Comparison of ENCODE assay signal across 27 mouse cellular contexts in genomic region chr7:130895618-130895945, GRCm38 (mm10). TPM values are rescaled to one million over a fixed set of nuclear protein-coding genes. Genes with fewer than 3 reads are reported as not detected.
DNase-seq lines count a peak whose midpoint lies in the region; ATAC-seq and TF ChIP-seq lines count a peak whose summit lies in the region.
"Had no signal": no experiment of that assay in that cellular context is flagged by ENCODE, and none has a peak within 500 bp of the region (broad histone marks: within the 10 kb centered on the region; RNA-seq: fewer than 3 reads in every experiment).

No protein-coding gene starts in this region.

- H3K4me2 ChIP-seq in kidney, embryonic 15.5 days, result no peak overlapping the region
- no peak overlapping the region for H3K4me2 ChIP-seq in kidney, embryonic 14.5 days (replicated peaks; ENCODE audit: low read depth, low read length)
- H3K4me2 ChIP-seq in heart, embryonic 12.5 days, result no peak overlapping the region
- H3K4me2 ChIP-seq: forebrain, embryonic 13.5 days; heart, embryonic 15.5 days; hindbrain, embryonic 14.5 days; limb, embryonic 12.5 days; liver, embryonic 15.5 days; lung, embryonic 14.5 days; neural tube, embryonic 12.5 days had no signal

- H3K9me3 ChIP-seq in kidney, embryonic 15.5 days (replicated peaks), result no peaks in the 10 kb centered on the region
- no peaks in the 10 kb centered on the region for H3K9me3 ChIP-seq in kidney, embryonic 14.5 days (ENCODE audit: control insufficient read depth, low read length)
- H3K9me3 ChIP-seq in heart, embryonic 12.5 days (replicated peaks), result no peaks in the 10 kb centered on the region
- H3K9me3 ChIP-seq: forebrain, embryonic 13.5 days; heart, embryonic 15.5 days; limb, embryonic 12.5 days; liver, embryonic 15.5 days; midbrain, embryonic 10.5 days; neural tube, embryonic 12.5 days had no signal

- H3K27ac ChIP-seq in kidney, embryonic 15.5 days, result 0 out of 2 replicates have a peak overlapping the region, but pooled peaks have one; percentile 10
- H3K27ac ChIP-seq in kidney, embryonic 14.5 days (ENCODE audit: low read depth, low read length), result no peak overlapping the region
- H3K27ac ChIP-seq in olfactory bulb, adult 2 months (ENCODE audit: insufficient read depth, low read depth, low read length), result 0 out of 2 replicates have a peak overlapping the region, but pooled peaks have one; percentile 7
- no peak overlapping the region for H3K27ac ChIP-seq in heart, embryonic 12.5 days (ENCODE audit: poor library complexity, severe bottlenecking)
- H3K27ac ChIP-seq: forebrain, embryonic 13.5 days; heart, embryonic 15.5 days; hindbrain, embryonic 14.5 days; limb, embryonic 12.5 days; liver, embryonic 15.5 days; midbrain, embryonic 10.5 days; neural tube, embryonic 12.5 days had no signal

- TF ChIP-seq POLR2A in olfactory bulb, adult 2 months (IDR thresholded peaks at IDR 0.05; ENCODE audit: insufficient read depth, low read depth, low read length), result no peak

- no peak; the same call in 1 of the 2 replicates for ATAC-seq in cerebellum, adult (ENCODE audit: insufficient number of reproducible peaks, low FRiP score, low TSS enrichment)
- no peak for ATAC-seq in kidney, embryonic 15.5 days (replicated peaks; ENCODE audit: low FRiP score)
- no peak for ATAC-seq in kidney, embryonic 14.5 days (ENCODE audit: low FRiP score, low TSS enrichment)
- no peak for ATAC-seq in heart, embryonic 12.5 days (ENCODE audit: insufficient number of reproducible peaks, low FRiP score)
- ATAC-seq: forebrain, embryonic 13.5 days; intestine, postnatal 0 days; Patski had no signal

- 64% methylated on average over 2 of the region's 2 CpGs for WGBS in kidney, embryonic 15.5 days
- 61% methylated on average over 2 of the region's 2 CpGs for WGBS in kidney, embryonic 14.5 days
- 55% methylated on average over 2 of the region's 2 CpGs for WGBS in olfactory bulb, adult 2 months
- 85% methylated on average over 2 of the region's 2 CpGs for WGBS in heart, embryonic 12.5 days

- peaks cover 67% of the 10 kb centered on the region for H3K36me3 ChIP-seq in kidney, embryonic 15.5 days
- peaks cover 24% of the 10 kb centered on the region for H3K36me3 ChIP-seq in kidney, embryonic 14.5 days (ENCODE audit: control insufficient read depth, insufficient read depth, low read length)
- H3K36me3 ChIP-seq in heart, embryonic 12.5 days, result peaks cover 46% of the 10 kb centered on the region
- H3K36me3 ChIP-seq: G1E had no signal

- peak; percentile 27 for DNase-seq in cerebellum, adult 8-10 months
- DNase-seq in brain, adult 2 months (ENCODE audit: low read depth, low spot score), result peak; percentile 55
- no peak for DNase-seq in spleen, postnatal 10 days (ENCODE audit: low spot score in 2 of 2)
- DNase-seq: adrenal gland, postnatal 10 days; gastrocnemius, postnatal 14 days; heart, postnatal 36 days; layer of hippocampus, adult 9-11 months; lung, embryonic 14.5 days; lung, postnatal 14 days; right cerebral cortex, postnatal 14 days; thymus, postnatal 14 days had no signal

- no peaks in the 10 kb centered on the region for H3K27me3 ChIP-seq in kidney, embryonic 15.5 days
- H3K27me3 ChIP-seq in kidney, embryonic 14.5 days (ENCODE audit: control insufficient read depth, insufficient read depth, low read length), result no peaks in the 10 kb centered on the region
- no peaks in the 10 kb centered on the region for H3K27me3 ChIP-seq in heart, embryonic 12.5 days (replicated peaks)
- H3K27me3 ChIP-seq: forebrain, embryonic 13.5 days; heart, embryonic 15.5 days; limb, embryonic 12.5 days; liver, embryonic 15.5 days; neural tube, embryonic 12.5 days; Patski had no signal

- no peak for TF ChIP-seq CTCF in olfactory bulb, adult 2 months (IDR thresholded peaks at IDR 0.05; ENCODE audit: insufficient read depth, low read depth, low read length)

- no peak overlapping the region for H3K4me3 ChIP-seq in kidney, embryonic 15.5 days (replicated peaks)
- H3K4me3 ChIP-seq in kidney, embryonic 14.5 days (ENCODE audit: low read length), result no peak overlapping the region
- no peak overlapping the region for H3K4me3 ChIP-seq in olfactory bulb, adult 2 months (ENCODE audit: insufficient read depth, low read depth, low read length)
- H3K4me3 ChIP-seq in heart, embryonic 12.5 days, result no peak overlapping the region
- H3K4me3 ChIP-seq: forebrain, embryonic 13.5 days; heart, embryonic 15.5 days; limb, embryonic 12.5 days; liver, embryonic 15.5 days; midbrain, embryonic 10.5 days; myocyte; neural tube, embryonic 12.5 days had no signal

- 0 out of 2 replicates have a peak, but pooled peaks cover 4% of the 10 kb centered on the region for H3K4me1 ChIP-seq in kidney, embryonic 15.5 days
- H3K4me1 ChIP-seq in kidney, embryonic 14.5 days (ENCODE audit: control insufficient read depth, insufficient read depth, low read length), result no peaks in the 10 kb centered on the region
- peaks cover 8% of the 10 kb centered on the region for H3K4me1 ChIP-seq in olfactory bulb, adult 2 months (ENCODE audit: control insufficient read depth, insufficient read depth, low read length)
- H3K4me1 ChIP-seq in heart, embryonic 12.5 days (replicated peaks), result peaks cover 5% of the 10 kb centered on the region
- H3K4me1 ChIP-seq: forebrain, embryonic 13.5 days; liver, embryonic 15.5 days; neural tube, embryonic 12.5 days had no signal

- no peak overlapping the region for H3K9ac ChIP-seq in kidney, embryonic 15.5 days
- no peak overlapping the region for H3K9ac ChIP-seq in kidney, embryonic 14.5 days (ENCODE audit: low read depth, low read length)
- H3K9ac ChIP-seq in heart, embryonic 12.5 days, result no peak overlapping the region
- H3K9ac ChIP-seq: forebrain, embryonic 13.5 days; heart, embryonic 15.5 days; hindbrain, embryonic 14.5 days; limb, embryonic 12.5 days; liver, embryonic 15.5 days; lung, embryonic 14.5 days; neural tube, embryonic 12.5 days had no signal

RNA-seq across cellular contexts. Expression of gene Plekha1, which starts 30.0 kb away (rescaled TPM):
- polyA plus RNA-seq in kidney, embryonic 15.5 days (2015; fragmentation: Nextera tagmentation; extraction: Ambion mirVana), result 76.5 and 80.9 TPM in 2 replicates
- 36.7 and 72.9 TPM in 2 replicates for polyA plus RNA-seq in kidney, embryonic 14.5 days (2014; fragmentation: Nextera tagmentation; extraction: Ambion mirVana)
- 219 TPM in 1 of 2 replicates, not detected in the other for polyA plus RNA-seq in olfactory bulb, adult 2 months (2012; ENCODE audit: insufficient read depth, insufficient read length, low replicate concordance, missing spikeins)
- 54.6 and 56.2 TPM in 2 replicates for polyA plus RNA-seq in heart, embryonic 12.5 days (2016; fragmentation: Nextera tagmentation; extraction: Ambion mirVana)
- polyA plus RNA-seq: G1E had no signal

RNA-seq across cellular contexts. Expression of gene Htra1, which starts 40.3 kb away (rescaled TPM):
- polyA plus RNA-seq in kidney, embryonic 15.5 days (2015; fragmentation: Nextera tagmentation; extraction: Ambion mirVana), result 13.4 and 14.3 TPM in 2 replicates
- polyA plus RNA-seq in kidney, embryonic 14.5 days (2014; fragmentation: Nextera tagmentation; extraction: Ambion mirVana), result 2.0 and 3.0 TPM in 2 replicates
- polyA plus RNA-seq in olfactory bulb, adult 2 months (2012; ENCODE audit: insufficient read depth, insufficient read length, low replicate concordance, missing spikeins), result not detected in 2 replicates
- 72.8 and 75.2 TPM in 2 replicates for polyA plus RNA-seq in heart, embryonic 12.5 days (2016; fragmentation: Nextera tagmentation; extraction: Ambion mirVana)
- polyA plus RNA-seq: G1E had no signal

Comparison
In these comparisons a context has a peak if more than half of its experiments do, and no peak if none do; other contexts are left out.
1. H3K27ac ChIP-seq: peak in kidney, embryonic 15.5 days (single experiment) and olfactory bulb, adult 2 months (single experiment); none in kidney, embryonic 14.5 days (single experiment) and heart, embryonic 12.5 days (single experiment).
2. DNase-seq: peak in cerebellum, adult 8-10 months (single experiment) and brain, adult 2 months (single experiment); none in spleen, postnatal 10 days (0 of 2).